Comparison of ENCODE assay signal across 7 mouse cellular contexts in the genomic region with DNA sequence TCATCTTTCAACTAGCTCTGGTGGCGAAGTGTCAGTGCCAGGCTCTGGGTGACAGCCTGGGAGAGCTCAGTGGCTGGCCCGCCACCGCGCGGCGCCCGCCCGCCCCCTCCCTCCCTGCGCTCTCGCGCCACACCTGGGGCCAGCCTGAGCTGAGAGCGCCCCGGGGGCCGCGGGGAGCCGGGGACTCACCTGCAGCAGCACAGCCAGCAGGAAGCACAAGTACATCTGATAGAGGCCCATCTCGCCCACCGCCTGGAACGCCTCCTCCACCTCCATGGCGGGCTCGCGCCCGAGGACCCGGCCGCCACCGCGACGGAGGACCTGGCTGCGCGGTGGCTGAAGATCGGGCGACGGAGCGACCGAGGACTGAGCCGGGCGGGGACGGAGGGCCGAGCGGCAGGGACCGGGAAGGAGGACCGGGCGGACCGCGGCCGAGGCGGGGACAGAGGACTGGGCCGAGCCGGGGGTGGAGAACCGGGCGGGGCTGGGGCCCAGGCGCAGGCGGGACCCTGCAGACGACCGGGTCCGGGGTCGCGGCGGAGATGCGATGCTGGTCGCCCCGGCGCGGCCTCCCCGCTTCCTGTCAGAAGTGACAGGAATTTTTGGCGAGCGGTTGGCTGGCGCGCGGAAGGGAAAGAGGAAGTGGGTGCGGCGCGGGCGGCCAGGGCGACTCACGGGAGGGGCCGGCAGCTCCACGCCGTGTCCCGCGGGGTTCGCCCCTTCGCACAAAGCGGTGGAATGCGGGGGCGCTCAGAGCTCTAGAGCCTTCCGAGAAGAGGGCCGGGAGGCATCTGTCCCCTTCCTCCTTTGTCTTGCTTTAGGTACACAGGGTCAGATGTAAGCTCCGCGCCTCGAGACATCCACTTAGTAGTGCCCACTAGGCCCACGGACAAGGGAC. TPM values are rescaled to one million over a fixed set of nuclear protein-coding genes. Genes with fewer than 3 reads are reported as not detected.
A peak's percentile ranks its signal among the peaks of the same experiment; 100 is the strongest.
DNase-seq lines count a peak whose midpoint lies in the region; ATAC-seq and TF ChIP-seq lines count a peak whose summit lies in the region.

A gene (minus strand): TSS at position 611 of the 898 bp plus-strand sequence.

- DNase-seq in gastrocnemius, postnatal 25 days, result peak; percentile 68
- DNase-seq in intestine, embryonic 14.5 days (ENCODE audit: low spot score), result peak; percentile 85

- WGBS in intestine, embryonic 14.5 days, result 1% methylated on average over 78 of the region's 92 CpGs
- under 1% methylated on average over 90 of the region's 92 CpGs for whole genome bisulfite sequencing in limb, embryonic 12.5 days
- WGBS in midbrain, embryonic 13.5 days, result under 1% methylated on average over 89 of the region's 92 CpGs
- WGBS in small intestine, adult 2 months, result 1% methylated on average over 91 of the region's 92 CpGs

- H3K27ac ChIP-seq in intestine, embryonic 14.5 days (ENCODE audit: low read depth), result peak within 1 kb of the TSS; percentile 87
- H3K27ac ChIP-seq in limb, embryonic 12.5 days, result peak within 1 kb of the TSS; percentile 92
- H3K27ac ChIP-seq in midbrain, embryonic 13.5 days, result peak within 1 kb of the TSS; percentile 94
- H3K27ac ChIP-seq in small intestine, adult 2 months (ENCODE audit: insufficient read depth, low read depth, low read length), result peak within 1 kb of the TSS; percentile 37

- H3K9ac ChIP-seq in intestine, embryonic 14.5 days (ENCODE audit: low read length), result peak within 1 kb of the TSS; percentile 83
- peak within 1 kb of the TSS; percentile 92 for H3K9ac ChIP-seq in limb, embryonic 12.5 days (replicated peaks)
- peak within 1 kb of the TSS; percentile 92 for H3K9ac ChIP-seq in midbrain, embryonic 13.5 days (replicated peaks)

- H3K4me2 ChIP-seq in intestine, embryonic 14.5 days (ENCODE audit: low read length), result peak within 1 kb of the TSS; percentile 74
- peak within 1 kb of the TSS; percentile 76 for H3K4me2 ChIP-seq in limb, embryonic 12.5 days
- peak within 1 kb of the TSS; percentile 75 for H3K4me2 ChIP-seq in midbrain, embryonic 13.5 days (replicated peaks)

- H3K4me1 ChIP-seq in intestine, embryonic 14.5 days (replicated peaks; ENCODE audit: control insufficient read depth, insufficient read depth, low read length), result peaks cover 7% of the 10 kb centered on the region; the same call in 1 of the 2 replicates
- H3K4me1 ChIP-seq in limb, embryonic 12.5 days (replicated peaks), result peaks cover 33% of the 10 kb centered on the region
- peaks cover 34% of the 10 kb centered on the region for H3K4me1 ChIP-seq in midbrain, embryonic 13.5 days (replicated peaks)
- H3K4me1 ChIP-seq in small intestine, adult 2 months (ENCODE audit: control insufficient read depth, insufficient read depth, insufficient read length, low read length), result peaks cover 2% of the 10 kb centered on the region; the same call in 1 of the 2 replicates

- peaks cover 8% of the 10 kb centered on the region; the same call in 1 of the 2 replicates for H3K36me3 ChIP-seq in intestine, embryonic 14.5 days (ENCODE audit: control insufficient read depth, insufficient read depth, low read length)
- H3K36me3 ChIP-seq in limb, embryonic 12.5 days, result peaks cover 5% of the 10 kb centered on the region; the same call in 1 of the 2 replicates
- 0 out of 2 replicates have a peak, but pooled peaks cover 5% of the 10 kb centered on the region for H3K36me3 ChIP-seq in midbrain, embryonic 13.5 days
- H3K36me3 ChIP-seq in small intestine, adult 2 months (ENCODE audit: control insufficient read depth, insufficient read depth, low read length), result no peaks in the 10 kb centered on the region

- H3K4me3 ChIP-seq in intestine, embryonic 14.5 days (ENCODE audit: low read depth, low read length), result peak within 1 kb of the TSS; percentile 66
- peak within 1 kb of the TSS; percentile 88 for H3K4me3 ChIP-seq in limb, embryonic 12.5 days (replicated peaks)
- H3K4me3 ChIP-seq in midbrain, embryonic 13.5 days (replicated peaks), result peak within 1 kb of the TSS; percentile 62
- H3K4me3 ChIP-seq in small intestine, adult 2 months (ENCODE audit: low read depth, low read length), result peak within 1 kb of the TSS; percentile 78

- no peak for TF ChIP-seq POLR2A in small intestine, adult 2 months (IDR thresholded peaks at IDR 0.05; ENCODE audit: low read depth, low read length)

- no peak for TF ChIP-seq CTCF in small intestine, adult 2 months (IDR thresholded peaks at IDR 0.05; ENCODE audit: extremely low read depth, insufficient read length, insufficient replicate concordance, low read depth, low read length)

- ATAC-seq in activated CD4-positive, CD25-positive, alpha-beta regulatory T cell, adult 4 months, result peak; percentile 67
- ATAC-seq in common myeloid progenitor, adult 5-6 weeks (replicated peaks; ENCODE audit: low read depth, poor library complexity, severe bottlenecking), result peak; percentile 81
- ATAC-seq in intestine, embryonic 14.5 days (replicated peaks; ENCODE audit: low FRiP score, low TSS enrichment, low read depth), result peak; percentile 87
- ATAC-seq in limb, embryonic 12.5 days (ENCODE audit: insufficient number of reproducible peaks, insufficient read depth, low FRiP score, low TSS enrichment, low read depth), result peak; percentile 66
- peak; percentile 88 for ATAC-seq in midbrain, embryonic 13.5 days

- no peaks in the 10 kb centered on the region for H3K27me3 ChIP-seq in intestine, embryonic 14.5 days (replicated peaks; ENCODE audit: control insufficient read depth, insufficient read depth, low read length)
- no peaks in the 10 kb centered on the region for H3K27me3 ChIP-seq in limb, embryonic 12.5 days
- no peaks in the 10 kb centered on the region for H3K27me3 ChIP-seq in midbrain, embryonic 13.5 days
- no peaks in the 10 kb centered on the region for H3K27me3 ChIP-seq in small intestine, adult 2 months (ENCODE audit: control insufficient read depth, insufficient read depth, low read length)

- no peaks in the 10 kb centered on the region for H3K9me3 ChIP-seq in intestine, embryonic 14.5 days (ENCODE audit: control insufficient read depth, low read length)
- H3K9me3 ChIP-seq in limb, embryonic 12.5 days, result no peaks in the 10 kb centered on the region
- no peaks in the 10 kb centered on the region for H3K9me3 ChIP-seq in midbrain, embryonic 13.5 days

RNA-seq across cellular contexts. Expression of the gene that starts here (rescaled TPM):
- polyA plus RNA-seq in activated CD4-positive, CD25-positive, alpha-beta regulatory T cell, adult 4 months (2017; shearing (Covaris generic)), result 10 to 100 TPM in 1 of 2 experiments, 1 to 10 TPM in 1; 7.5 to 21.7 TPM
- 6.7 and 7.7 TPM in 2 replicates for total RNA-seq in common myeloid progenitor, adult 5-6 weeks (2017)
- under 1 TPM; 0.54 to 0.67 TPM for total RNA-seq in gastrocnemius, postnatal 25 days (2021)
- polyA plus RNA-seq in intestine, embryonic 14.5 days (2014; fragmentation: Nextera tagmentation; extraction: Ambion mirVana), result 6.0 and 6.8 TPM in 2 replicates
- 4.3 and 5.6 TPM in 2 replicates for polyA plus RNA-seq in limb, embryonic 12.5 days (2016; fragmentation: Nextera tagmentation; extraction: Ambion mirVana)
- polyA plus RNA-seq in midbrain, embryonic 13.5 days (2015; fragmentation: Nextera tagmentation; extraction: Ambion mirVana), result 8.2 and 8.8 TPM in 2 replicates
- polyA plus RNA-seq in small intestine, adult 2 months (2012; rRNA removed), result 4.9 and 5.0 TPM in 2 replicates

Comparison
In these comparisons a context has a peak if more than half of its experiments do, and no peak if none do; other contexts are left out.
1. Peak in every context shown above with its lines: DNase-seq, ATAC-seq, H3K4me3 ChIP-seq and H3K27ac ChIP-seq.
2. Peak in DNase-seq in gastrocnemius, postnatal 25 days; RNA of the gene not detected or under 1 TPM.
3. H3K27ac ChIP-seq: peak in every context shown above with its lines; median percentile 94 in midbrain, embryonic 13.5 days; 92 in limb, embryonic 12.5 days; 87 in intestine, embryonic 14.5 days; 37 in small intestine, adult 2 months.